Mouse (Mus musculus): Measurements from ENCODE around the gene Actb. TPM values are rescaled to one million over a fixed set of nuclear protein-coding genes. Genes with fewer than 3 reads are reported as not detected.

The Actb gene
- total and polyA plus RNA-seq, 2 experiments from 2014 or later = 5,744 to 19,349 TPM

GRCm38 (mm10) chr5:142923781-142924180 is 17.2 kb upstream of the Actb start:
- Histone ChIP-seq H3K4me1 (ENCODE audit: insufficient read depth) (0 out of 2 replicates have a peak, but pooled peaks cover 2% of the 10 kb centered on the region), H3K27ac (ENCODE audit: low read depth, low read length) (no peak overlapping the region), H3K9me3 (ENCODE audit: low read length) (no peaks in the 10 kb centered on the region), H3K27me3 (ENCODE audit: insufficient read depth, low read length) (no peaks in the 10 kb centered on the region), H3K4me3 (ENCODE audit: low read depth, low read length) (no peak overlapping the region), H3K4me2 (ENCODE audit: low read depth) (no peak overlapping the region), H3K36me3 (ENCODE audit: insufficient read depth) (no peaks in the 10 kb centered on the region), H3K9ac (no peak overlapping the region)
- no peak for TF ChIP-seq CTCF (IDR thresholded peaks at IDR 0.05; ENCODE audit: low read depth)
- ATAC-seq (no peak), DNase-seq (no peak)
- WGBS = 90% methylated on average over 3 of the region's 3 CpGs

DNA sequence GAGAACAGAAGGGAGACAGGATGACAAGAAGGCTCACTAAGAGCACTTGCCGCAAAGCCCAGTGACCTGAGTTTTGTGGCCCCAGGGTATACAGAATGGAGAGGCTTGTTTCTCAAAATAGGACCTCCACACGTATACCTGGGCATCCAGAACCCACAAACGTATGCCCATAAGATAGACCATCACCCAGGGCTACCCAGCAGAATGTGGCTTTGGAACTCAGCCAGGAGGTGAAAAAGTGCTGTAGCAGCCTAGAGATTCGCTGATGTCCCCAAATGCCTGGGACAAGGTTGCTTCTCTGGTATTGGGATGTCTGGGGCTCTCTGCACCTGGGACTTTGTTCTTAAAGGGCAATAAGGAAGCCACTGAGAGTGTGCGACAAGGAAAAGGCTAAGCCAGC is 15.7 kb upstream of the Actb start:
- Histone ChIP-seq H3K4me2 (ENCODE audit: low read depth) (no peak overlapping the region), H3K27me3 (ENCODE audit: insufficient read depth, low read length) (no peaks in the 10 kb centered on the region), H3K36me3 (ENCODE audit: insufficient read depth) (no peaks in the 10 kb centered on the region), H3K4me3 (ENCODE audit: low read depth, low read length) (no peak overlapping the region), H3K27ac (ENCODE audit: low read depth, low read length) (no peak overlapping the region), H3K4me1 (ENCODE audit: insufficient read depth) (no peaks in the 10 kb centered on the region), H3K9me3 (ENCODE audit: low read length) (no peaks in the 10 kb centered on the region), H3K9ac (no peak overlapping the region)
- no peak for TF ChIP-seq CTCF (IDR thresholded peaks at IDR 0.05; ENCODE audit: low read depth)
- DNase-seq = no peak
- no peak for ATAC-seq
- 78% methylated on average over 5 of the region's 5 CpGs for WGBS

DNA sequence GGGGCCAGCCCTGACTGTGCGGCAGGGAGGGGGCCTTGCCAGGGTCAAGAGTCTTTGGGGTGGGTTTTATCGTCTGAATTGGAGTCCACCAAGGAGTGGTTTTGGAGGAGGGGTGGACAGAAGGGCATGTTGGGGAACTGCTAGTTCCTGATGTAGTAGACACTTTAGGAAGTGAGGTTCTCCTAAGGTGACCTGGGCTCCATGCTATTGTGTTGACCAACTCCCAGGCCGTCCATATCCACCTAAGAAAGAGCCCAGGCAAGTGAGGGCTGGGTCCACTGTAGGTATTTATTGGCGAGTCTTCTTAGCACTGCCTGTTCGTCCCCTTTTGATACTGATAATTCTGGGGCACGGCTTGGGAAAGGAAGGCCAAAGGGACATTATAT is 14.5 kb upstream of the Actb start:
- no peak overlapping the region for H3K4me2 ChIP-seq (ENCODE audit: low read depth)
- ATAC-seq = no peak
- H3K4me3 ChIP-seq (ENCODE audit: low read depth, low read length) = no peak overlapping the region
- no peaks in the 10 kb centered on the region for H3K9me3 ChIP-seq (ENCODE audit: low read length)
- H3K27ac ChIP-seq (ENCODE audit: low read depth, low read length) = no peak overlapping the region
- H3K36me3 ChIP-seq (ENCODE audit: insufficient read depth) = no peaks in the 10 kb centered on the region
- DNase-seq = no peak
- no peaks in the 10 kb centered on the region for H3K4me1 ChIP-seq (ENCODE audit: insufficient read depth)
- no peak overlapping the region for H3K9ac ChIP-seq
- no peaks in the 10 kb centered on the region for H3K27me3 ChIP-seq (ENCODE audit: insufficient read depth, low read length)
- WGBS = 81% methylated on average over 6 of the region's 6 CpGs
- TF ChIP-seq CTCF (IDR thresholded peaks at IDR 0.05; ENCODE audit: low read depth) = no peak

DNA sequence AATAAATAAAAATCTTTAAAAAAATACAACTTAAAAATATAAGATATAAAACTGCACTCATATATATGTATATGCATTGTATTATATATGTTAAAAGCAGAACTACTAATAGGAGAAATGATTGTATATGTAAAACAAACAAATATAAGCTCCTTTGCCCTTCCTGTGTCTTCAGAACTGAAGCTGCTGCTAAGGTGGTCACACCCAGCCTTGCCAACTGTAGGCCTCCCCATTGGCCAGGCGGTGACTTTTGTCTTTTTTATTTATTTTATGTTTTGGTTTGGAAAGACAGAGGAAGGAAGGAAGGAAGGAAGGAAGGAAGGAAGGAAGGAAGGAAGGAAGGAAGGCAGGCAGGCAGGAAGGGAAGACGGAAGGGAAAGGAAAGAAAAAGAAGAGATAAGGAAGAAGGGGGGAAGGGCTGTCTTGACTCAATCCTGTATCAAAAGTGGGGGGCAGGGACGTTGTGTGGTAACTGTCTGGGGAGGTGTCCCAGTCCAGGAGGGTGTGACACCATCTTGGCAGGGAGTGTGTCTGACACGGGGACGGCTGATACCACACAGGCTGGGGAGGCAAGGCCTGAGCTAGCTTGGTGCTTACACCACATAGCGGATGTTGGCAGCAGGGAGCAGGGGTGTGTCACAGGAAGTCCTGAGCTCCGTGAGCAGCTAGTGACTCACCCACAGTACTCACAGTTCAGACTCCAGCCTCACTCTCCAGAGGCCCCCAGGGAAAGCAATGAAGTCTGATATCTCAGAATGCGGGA is 13.9 kb upstream of the Actb start:
- H3K27me3 ChIP-seq (ENCODE audit: insufficient read depth, low read length) = no peaks in the 10 kb centered on the region
- no peaks in the 10 kb centered on the region for H3K4me1 ChIP-seq (ENCODE audit: insufficient read depth)
- no peak for DNase-seq
- WGBS = 69% methylated on average over 8 of the region's 8 CpGs
- H3K4me2 ChIP-seq (ENCODE audit: low read depth) = no peak overlapping the region
- H3K4me3 ChIP-seq (ENCODE audit: low read depth, low read length) = no peak overlapping the region
- H3K9ac ChIP-seq = no peak overlapping the region
- no peak overlapping the region for H3K27ac ChIP-seq (ENCODE audit: low read depth, low read length)
- no peaks in the 10 kb centered on the region for H3K9me3 ChIP-seq (ENCODE audit: low read length)
- peak; percentile 25; the same call in 1 of the 2 replicates for ATAC-seq
- no peaks in the 10 kb centered on the region for H3K36me3 ChIP-seq (ENCODE audit: insufficient read depth)
- no peak for TF ChIP-seq CTCF (IDR thresholded peaks at IDR 0.05; ENCODE audit: low read depth)

DNA sequence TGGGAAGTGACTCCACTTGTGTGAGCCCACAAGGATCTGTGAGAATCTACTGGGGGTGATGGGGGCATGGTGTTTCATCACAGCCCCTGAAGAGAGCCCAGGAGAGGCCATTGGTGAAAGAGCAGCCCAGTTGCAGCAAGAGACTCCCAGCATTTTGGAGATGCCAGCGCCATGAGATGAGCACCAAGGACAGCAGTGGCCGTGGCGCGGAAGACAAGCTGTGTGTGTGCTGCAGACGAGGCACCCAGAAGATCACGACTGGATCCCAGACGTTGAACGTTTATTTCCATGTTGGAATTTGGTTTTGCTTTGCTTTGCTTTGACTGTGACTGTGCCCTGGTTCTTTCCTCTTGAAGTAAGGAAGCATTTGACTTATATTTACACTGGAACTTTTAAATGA is 10.8 kb upstream of the Actb start:
- DNase-seq (no peak), ATAC-seq (no peak)
- Histone ChIP-seq H3K36me3 (ENCODE audit: insufficient read depth) (no peaks in the 10 kb centered on the region), H3K4me2 (ENCODE audit: low read depth) (no peak overlapping the region), H3K9me3 (ENCODE audit: low read length) (no peaks in the 10 kb centered on the region), H3K9ac (no peak overlapping the region), H3K4me1 (ENCODE audit: insufficient read depth) (no peaks in the 10 kb centered on the region), H3K27me3 (ENCODE audit: insufficient read depth, low read length) (no peaks in the 10 kb centered on the region), H3K27ac (ENCODE audit: low read depth, low read length) (no peak overlapping the region), H3K4me3 (ENCODE audit: low read depth, low read length) (no peak overlapping the region)
- 95% methylated on average over 8 of the region's 8 CpGs for WGBS
- TF ChIP-seq CTCF (IDR thresholded peaks at IDR 0.05; ENCODE audit: low read depth) = no peak

DNA sequence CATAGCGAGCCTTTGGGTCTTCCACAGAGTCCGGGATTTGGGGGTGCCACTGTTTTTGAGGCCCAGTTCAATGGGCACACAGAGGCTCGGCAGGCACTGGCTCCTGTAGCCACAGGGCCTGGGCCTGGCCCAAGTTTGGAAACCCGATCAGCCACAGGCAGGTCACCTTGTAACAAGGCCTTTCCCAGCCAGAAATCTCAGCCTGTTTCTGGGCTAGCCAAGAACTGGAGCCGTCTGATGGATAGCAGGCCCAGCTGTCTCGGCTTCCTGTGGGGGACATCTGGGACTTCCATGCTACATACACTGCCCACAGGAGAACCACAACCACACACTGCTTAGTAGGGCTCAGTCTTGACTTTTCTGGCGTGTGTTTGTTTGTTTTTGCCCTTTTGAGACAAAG is 10.0 kb upstream of the Actb start:
- H3K27ac ChIP-seq (ENCODE audit: low read depth, low read length) = no peak overlapping the region
- H3K4me3 ChIP-seq (ENCODE audit: low read depth, low read length) = no peak overlapping the region
- no peaks in the 10 kb centered on the region for H3K27me3 ChIP-seq (ENCODE audit: insufficient read depth, low read length)
- H3K4me2 ChIP-seq (ENCODE audit: low read depth) = no peak overlapping the region
- ATAC-seq (no peak), DNase-seq (no peak)
- no peaks in the 10 kb centered on the region for H3K36me3 ChIP-seq (ENCODE audit: insufficient read depth)
- H3K9ac ChIP-seq = no peak overlapping the region
- H3K4me1 ChIP-seq (ENCODE audit: insufficient read depth) = no peaks in the 10 kb centered on the region
- no peaks in the 10 kb centered on the region for H3K9me3 ChIP-seq (ENCODE audit: low read length)
- 85% methylated on average over 7 of the region's 7 CpGs for WGBS
- TF ChIP-seq CTCF (IDR thresholded peaks at IDR 0.05; ENCODE audit: low read depth) = no peak

- H3K27ac ChIP-seq (ENCODE audit: low read depth, low read length) = no peak overlapping the region
- no peaks in the 10 kb centered on the region for H3K9me3 ChIP-seq (ENCODE audit: low read length)
- H3K36me3 ChIP-seq (ENCODE audit: insufficient read depth) = no peaks in the 10 kb centered on the region
- no peak overlapping the region for H3K4me2 ChIP-seq (ENCODE audit: low read depth)
- DNase-seq = no peak
- no peaks in the 10 kb centered on the region for H3K27me3 ChIP-seq (ENCODE audit: insufficient read depth, low read length)
- WGBS = 94% methylated on average over 11 of the region's 11 CpGs
- no peak for TF ChIP-seq CTCF (IDR thresholded peaks at IDR 0.05; ENCODE audit: low read depth)
- no peak overlapping the region for H3K9ac ChIP-seq
- ATAC-seq = no peak
- H3K4me3 ChIP-seq (ENCODE audit: low read depth, low read length) = no peak overlapping the region
- H3K4me1 ChIP-seq (ENCODE audit: insufficient read depth) = no peaks in the 10 kb centered on the region
Observed at GRCm38 (mm10) chr5:142915231-142915630, 8.7 kb upstream of the Actb start.

All from forebrain, postnatal 0 days (tissue).